Mouse (Mus musculus): ENCODE results near the gene Ccdc155. TPM values are rescaled to one million over a fixed set of nuclear protein-coding genes. Genes with fewer than 3 reads are reported as not detected.
A peak's percentile ranks its signal among the peaks of the same experiment; 100 is the strongest.

Gene Ccdc155
- total and polyA plus RNA-seq, 3 experiments, result 0.12 TPM; not detected in 2

DNA sequence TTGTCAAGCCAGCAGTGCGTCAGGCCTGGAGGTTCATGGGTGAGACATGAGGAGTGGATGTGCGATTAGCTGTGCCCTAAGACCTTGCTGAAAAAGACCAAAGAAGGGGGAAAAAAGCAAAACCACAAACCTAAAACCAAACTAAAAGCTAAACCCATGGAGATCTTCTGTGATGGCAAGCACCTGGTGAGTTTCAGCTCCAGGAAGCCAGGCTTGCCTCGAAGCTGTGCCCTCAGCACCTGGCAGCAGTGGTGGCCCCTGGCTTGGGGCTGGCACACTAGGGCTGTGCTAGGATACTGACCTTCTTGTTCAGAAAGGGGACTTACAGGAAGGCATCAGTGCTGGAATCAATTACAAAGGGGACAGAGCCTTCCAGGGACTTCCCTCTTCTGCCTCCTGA lies 63.4 kb downstream of the Ccdc155 start:
- TF ChIP-seq EP300 (IDR thresholded peaks at IDR 0.05; ENCODE audit: insufficient read depth, low read depth, low read length) (no peak), CTCF (IDR thresholded peaks at IDR 0.05) (no peak), POLR2A (IDR thresholded peaks at IDR 0.05; ENCODE audit: insufficient read depth, low read depth, low read length) (no peak)
- Histone ChIP-seq H3K79me2 (replicated peaks; ENCODE audit: control insufficient read depth, insufficient read depth, low read length) (no peaks in the 10 kb centered on the region), H3K4me1 (ENCODE audit: control insufficient read depth, insufficient read depth, low read length) (peaks cover 2% of the 10 kb centered on the region), H3K27ac (no peak overlapping the region), H3K9ac (ENCODE audit: low read depth, low read length) (no peak overlapping the region), H3K4me3 (no peak overlapping the region), H3K36me3 (ENCODE audit: control insufficient read depth, insufficient read depth, low read length) (no peaks in the 10 kb centered on the region), H3K27me3 (ENCODE audit: control insufficient read depth, insufficient read depth, low read length) (no peaks in the 10 kb centered on the region)
- 83% methylated on average over 3 of the region's 3 CpGs for WGBS
- DNase-seq, result no peak
- intact Hi-C loops (cut with DNase I), result no loop called here

DNA sequence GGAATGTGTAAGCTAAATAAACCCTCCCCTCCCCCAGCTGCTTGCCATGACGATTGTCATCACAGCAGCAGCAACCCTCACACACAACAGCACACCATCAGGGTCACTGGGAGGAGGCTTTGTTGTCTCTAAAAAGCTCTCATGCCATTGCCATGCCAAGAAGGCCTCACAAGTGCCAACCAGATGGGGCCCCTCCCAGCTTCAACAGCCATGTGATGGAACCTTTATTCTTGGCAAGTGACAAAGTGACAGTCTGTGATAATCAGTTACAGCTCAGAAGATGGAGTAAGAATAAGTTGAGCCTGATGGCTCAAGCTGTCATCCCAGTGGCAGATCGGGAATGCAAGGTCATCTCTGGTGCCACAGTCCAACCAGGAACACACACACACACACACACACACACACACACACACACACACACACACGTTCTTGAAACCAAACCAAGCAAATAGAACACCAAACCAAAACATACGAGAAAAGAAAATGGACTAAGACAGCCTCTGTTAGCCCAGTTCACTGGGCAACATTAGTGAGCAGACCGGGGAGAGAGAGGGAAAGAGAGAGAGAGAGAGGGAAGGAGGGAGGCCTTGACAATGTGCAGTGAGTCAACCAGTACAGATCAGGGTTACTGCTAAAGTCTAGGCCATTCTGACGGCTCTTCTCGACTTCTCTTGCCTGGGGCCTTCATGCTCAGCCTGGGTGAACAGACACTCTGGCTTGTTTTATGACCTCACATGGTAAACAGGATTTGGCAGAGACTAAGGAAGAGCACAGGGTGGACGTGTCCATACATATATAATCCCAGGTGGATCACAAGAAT lies 64.6 kb downstream of the Ccdc155 start:
- no peak for DNase-seq
- TF ChIP-seq EP300 (IDR thresholded peaks at IDR 0.05; ENCODE audit: insufficient read depth, low read depth, low read length) (no peak), CTCF (IDR thresholded peaks at IDR 0.05) (no peak), POLR2A (IDR thresholded peaks at IDR 0.05; ENCODE audit: insufficient read depth, low read depth, low read length) (no peak)
- Histone ChIP-seq H3K27me3 (ENCODE audit: control insufficient read depth, insufficient read depth, low read length) (no peaks in the 10 kb centered on the region), H3K4me3 (no peak overlapping the region), H3K27ac (peak overlapping the region; percentile 17), H3K79me2 (replicated peaks; ENCODE audit: control insufficient read depth, insufficient read depth, low read length) (no peaks in the 10 kb centered on the region), H3K36me3 (ENCODE audit: control insufficient read depth, insufficient read depth, low read length) (no peaks in the 10 kb centered on the region), H3K9ac (ENCODE audit: low read depth, low read length) (no peak overlapping the region), H3K4me1 (ENCODE audit: control insufficient read depth, insufficient read depth, low read length) (peaks cover 3% of the 10 kb centered on the region)
- intact Hi-C loops (cut with DNase I), result loop anchor here (5.0 kb wide), 1 partner anchor 158 kb away; no protein-coding TSS in a partner anchor
- WGBS, result 72% methylated on average over 8 of the region's 8 CpGs

DNA sequence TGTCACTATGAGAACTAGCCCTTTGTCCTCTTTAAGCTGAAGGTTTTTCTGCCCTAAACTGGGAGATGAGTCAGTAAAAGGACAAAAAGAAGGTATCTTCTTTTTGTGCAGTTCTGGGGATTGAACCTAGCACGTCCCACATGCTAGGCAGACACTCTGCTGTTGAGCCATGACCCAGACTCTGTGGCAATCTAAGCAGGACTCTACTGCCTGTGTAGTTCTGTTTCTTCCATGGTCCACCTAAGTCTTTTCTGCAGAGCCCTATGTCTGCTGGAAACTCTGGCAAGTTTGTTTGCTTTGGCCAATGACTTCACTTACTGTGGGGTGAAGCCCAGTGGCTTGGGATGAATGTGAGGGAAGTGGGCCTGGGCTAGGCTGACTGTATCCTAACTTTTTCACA lies 66.3 kb downstream of the Ccdc155 start:
- H3K4me3 ChIP-seq, result no peak overlapping the region
- WGBS, result 97% methylated on average over 1 of the region's 1 CpGs
- TF ChIP-seq EP300 (IDR thresholded peaks at IDR 0.05; ENCODE audit: insufficient read depth, low read depth, low read length), result no peak
- TF ChIP-seq POLR2A (IDR thresholded peaks at IDR 0.05; ENCODE audit: insufficient read depth, low read depth, low read length), result no peak
- no peak for TF ChIP-seq CTCF (IDR thresholded peaks at IDR 0.05)
- H3K79me2 ChIP-seq (replicated peaks; ENCODE audit: control insufficient read depth, insufficient read depth, low read length), result no peaks in the 10 kb centered on the region
- no peak overlapping the region for H3K9ac ChIP-seq (ENCODE audit: low read depth, low read length)
- intact Hi-C loops (cut with DNase I), result loop anchor here (5.0 kb wide), 1 partner anchor 156 kb away; no protein-coding TSS in a partner anchor
- no peaks in the 10 kb centered on the region for H3K27me3 ChIP-seq (ENCODE audit: control insufficient read depth, insufficient read depth, low read length)
- H3K4me1 ChIP-seq (ENCODE audit: control insufficient read depth, insufficient read depth, low read length), result peaks cover 5% of the 10 kb centered on the region
- DNase-seq, result no peak
- no peak overlapping the region for H3K27ac ChIP-seq
- H3K36me3 ChIP-seq (ENCODE audit: control insufficient read depth, insufficient read depth, low read length), result no peaks in the 10 kb centered on the region

DNA sequence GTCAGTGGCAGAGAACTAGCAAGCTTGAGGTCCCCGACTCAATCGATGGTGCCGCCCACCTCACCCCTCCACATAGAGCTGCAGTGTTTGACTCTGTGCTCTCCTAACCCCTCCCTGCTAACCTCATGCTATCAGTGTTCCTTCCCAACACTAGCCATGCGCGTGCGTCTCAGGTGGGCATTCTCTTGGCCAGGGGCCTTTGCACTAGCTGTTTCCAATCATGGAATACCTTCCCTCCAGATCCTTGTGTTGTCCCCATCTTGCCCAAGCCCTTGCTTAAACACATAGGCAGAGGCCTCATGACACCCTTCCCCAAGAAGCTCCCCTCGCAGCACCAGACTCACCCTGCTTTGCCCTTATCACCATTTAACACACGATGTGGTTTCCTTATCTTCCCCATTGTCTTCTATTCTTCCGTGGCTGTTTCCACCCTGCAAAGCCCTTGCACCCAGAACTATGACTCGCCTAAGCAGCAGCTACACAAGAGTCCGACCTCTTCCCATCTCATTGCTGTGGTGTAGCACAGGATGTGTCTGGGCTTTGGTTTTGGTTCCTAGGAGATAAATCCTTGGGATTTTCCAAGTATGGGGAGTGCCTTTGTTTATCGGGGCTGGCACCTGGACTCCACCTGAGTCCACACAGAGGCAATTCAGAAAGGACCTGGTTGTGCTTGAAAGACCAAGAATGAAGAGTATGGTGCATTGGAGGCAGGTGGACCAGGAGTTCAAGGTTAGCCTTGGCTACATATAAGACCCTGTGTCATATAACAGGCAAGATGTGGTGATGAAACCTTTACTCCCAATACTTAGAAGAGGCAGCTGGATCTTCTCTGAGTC lies 67.3 kb downstream of the Ccdc155 start:
- Histone ChIP-seq H3K36me3 (ENCODE audit: control insufficient read depth, insufficient read depth, low read length) (no peaks in the 10 kb centered on the region), H3K79me2 (replicated peaks; ENCODE audit: control insufficient read depth, insufficient read depth, low read length) (no peaks in the 10 kb centered on the region), H3K9ac (ENCODE audit: low read depth, low read length) (no peak overlapping the region), H3K27ac (no peak overlapping the region), H3K4me3 (no peak overlapping the region), H3K27me3 (ENCODE audit: control insufficient read depth, insufficient read depth, low read length) (no peaks in the 10 kb centered on the region), H3K4me1 (ENCODE audit: control insufficient read depth, insufficient read depth, low read length) (peaks cover 5% of the 10 kb centered on the region)
- intact Hi-C loops (cut with DNase I), result loop anchor here (5.0 kb wide), 1 partner anchor 155 kb away; no protein-coding TSS in a partner anchor
- no peak for TF ChIP-seq CTCF (IDR thresholded peaks at IDR 0.05)
- no peak for TF ChIP-seq EP300 (IDR thresholded peaks at IDR 0.05; ENCODE audit: insufficient read depth, low read depth, low read length)
- TF ChIP-seq POLR2A (IDR thresholded peaks at IDR 0.05; ENCODE audit: insufficient read depth, low read depth, low read length), result no peak
- no peak for DNase-seq
- WGBS, result 56% methylated on average over 12 of the region's 12 CpGs

DNA sequence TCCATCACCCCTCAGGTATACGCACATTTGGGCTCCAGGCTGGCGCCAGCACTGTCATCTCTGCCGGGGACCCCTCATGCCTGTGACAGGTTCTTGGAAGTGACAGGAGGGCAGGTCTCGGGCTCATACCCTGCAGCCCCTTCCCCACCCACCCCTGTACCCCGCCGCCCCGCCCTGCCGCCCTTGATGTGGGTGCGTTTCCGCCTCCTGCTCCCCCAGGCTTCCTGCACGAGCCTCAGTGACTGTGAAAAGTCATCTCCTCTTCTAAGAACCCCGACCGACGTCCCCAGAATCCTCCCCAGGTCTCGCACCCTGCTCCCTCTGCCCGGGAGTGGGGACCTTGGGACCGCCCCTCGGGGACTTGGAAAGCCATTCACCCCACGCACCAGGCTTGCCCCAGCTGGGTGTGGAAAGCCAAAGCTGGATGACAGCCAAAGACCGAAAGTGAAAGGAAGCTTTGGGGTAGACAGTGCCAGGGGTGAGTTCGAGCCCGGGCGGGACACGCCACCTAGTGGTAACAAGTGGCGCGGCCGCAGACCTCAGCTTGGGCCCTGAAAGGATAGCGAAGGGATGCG lies 68.6 kb downstream of the Ccdc155 start, which contains the start of the genes Gm45713 and Flt3l:
Gene Gm45713 (minus strand): TSS at position 239 of the 575 bp plus-strand sequence.
Gene Flt3l (minus strand): TSS at position 440 of the 575 bp plus-strand sequence.
- intact Hi-C loops (cut with DNase I), result loop anchor here (1.0 to 5.0 kb wide), 2 partner anchors 56 to 154 kb away; no protein-coding TSS in a partner anchor
- no peaks in the 10 kb centered on the region for H3K79me2 ChIP-seq (replicated peaks; ENCODE audit: control insufficient read depth, insufficient read depth, low read length)
- 2% methylated on average over 28 of the region's 29 CpGs for WGBS
- peak; percentile 94 to 95 for DNase-seq
- H3K9ac ChIP-seq (ENCODE audit: low read depth, low read length), result peak within 1 kb of the TSS; percentile 78
- no peaks in the 10 kb centered on the region for H3K27me3 ChIP-seq (ENCODE audit: control insufficient read depth, insufficient read depth, low read length)
- no peaks in the 10 kb centered on the region for H3K36me3 ChIP-seq (ENCODE audit: control insufficient read depth, insufficient read depth, low read length)
- H3K4me3 ChIP-seq, result peak within 1 kb of the TSS; percentile 69
- TF ChIP-seq POLR2A (IDR thresholded peaks at IDR 0.05; ENCODE audit: insufficient read depth, low read depth, low read length) (peak; percentile 59), CTCF (IDR thresholded peaks at IDR 0.05) (no peak), EP300 (IDR thresholded peaks at IDR 0.05; ENCODE audit: insufficient read depth, low read depth, low read length) (peak; percentile 87; the same call in 1 of the 2 replicates)
- peaks cover 4% of the 10 kb centered on the region; the same call in 1 of the 2 replicates for H3K4me1 ChIP-seq (ENCODE audit: control insufficient read depth, insufficient read depth, low read length)
- H3K27ac ChIP-seq, result peak within 1 kb of the TSS; percentile 96

All from heart, adult 2 months (tissue).